Mouse (Mus musculus) neural tube, embryonic 14.5 days (tissue): Measurements from ENCODE around the gene Cdc73. TPM values are rescaled to one million over a fixed set of nuclear protein-coding genes. Genes with fewer than 3 reads are reported as not detected.

ENCODE experiments used
- ATAC-seq: fragments of 200-750 bp; cut with Nextera tagmentation; 2 replicates; pipeline ENCODE4 v1.8.0; 2017; ENCODE audit warnings: low read depth, mild to moderate bottlenecking, moderate TSS enrichment, moderate library complexity
- H3K27ac ChIP-seq: fragments of 300-500 bp; sonication (generic); 2 replicates; pipeline ENCODE4 v1.5.1; 2014; ENCODE audit warnings: low read depth, mild to moderate bottlenecking, control low read depth, low read length, moderate library complexity, mixed read lengths
- H3K27me3 ChIP-seq: fragments of 300-500 bp; sonication (generic); 2 replicates; pipeline ENCODE4 v1.6.1; 2014; ENCODE audit warnings: low read length; ENCODE audit not compliant: control insufficient read depth, insufficient read depth
- H3K36me3 ChIP-seq: fragments of 300-500 bp; sonication (generic); 2 replicates; pipeline ENCODE4 v1.6.1; 2014; ENCODE audit warnings: low read length, mixed read lengths; ENCODE audit not compliant: control insufficient read depth, insufficient read depth
- H3K4me1 ChIP-seq: fragments of 300-500 bp; sonication (generic); 2 replicates; pipeline ENCODE4 v1.6.1; 2014; ENCODE audit warnings: low read length; ENCODE audit not compliant: control insufficient read depth, insufficient read depth
- H3K4me2 ChIP-seq: fragments of 300-500 bp; sonication (generic); 2 replicates; pipeline ENCODE4 v1.6.1; 2014; ENCODE audit warnings: mild to moderate bottlenecking, low read depth, low read length, control low read depth
- H3K4me3 ChIP-seq: fragments of 300-500 bp; sonication (generic); 2 replicates; pipeline ENCODE4 v1.5.1; 2014; ENCODE audit warnings: low read depth, low read length, control low read depth, mixed read lengths
- H3K9ac ChIP-seq: fragments of 300-500 bp; sonication (generic); replicated peaks from 2 replicates; pipeline ENCODE4 v1.6.1; 2014; ENCODE audit warnings: low read depth, mild to moderate bottlenecking, control low read depth, low read length, mixed read lengths
- H3K9me3 ChIP-seq: fragments of 300-500 bp; sonication (generic); 2 replicates; pipeline ENCODE4 v1.6.1; 2016; ENCODE audit warnings: low read length; ENCODE audit not compliant: control insufficient read depth
- WGBS: fragments of 180-500 bp; shearing (Covaris S2); extraction: QIAGEN DNeasy Blood & Tissue Kit; methylation state at CpG from one replicate; pipeline ENCODE4 v1.1.7; 2014; 5-methylcytosine and 5-hydroxymethylcytosine counted together
- polyA plus RNA-seq: library from polyadenylated mRNA; unstranded; fragments of >200 nt; fragmentation: Nextera tagmentation; extraction: Ambion mirVana; gene quantifications from 2 replicates; pipeline ENCODE4 v1.2.1, GENCODE M21; 2014

Gene Cdc73
- polyA plus RNA-seq, 1 experiment from 2014 or later, result 17.1 TPM

GRCm38 (mm10) chr1:143646219-143646618 lies 56.5 kb downstream of the Cdc73 start:
- Histone ChIP-seq H3K4me3 (no peak overlapping the region), H3K4me2 (no peak overlapping the region), H3K9me3 (no peaks in the 10 kb centered on the region), H3K36me3 (peaks cover 4% of the 10 kb centered on the region; the same call in 1 of the 2 replicates), H3K27me3 (no peaks in the 10 kb centered on the region), H3K4me1 (no peaks in the 10 kb centered on the region), H3K9ac (no peak overlapping the region), H3K27ac (no peak overlapping the region)
- 81% methylated on average over 4 of the region's 4 CpGs for WGBS
- no peak for ATAC-seq

- 44% methylated on average over 4 of the region's 4 CpGs for WGBS
- no peak overlapping the region for H3K9ac ChIP-seq
- ATAC-seq, result no peak
These were observed 57.3 kb downstream of the Cdc73 start for GRCm38 (mm10) chr1:143645386-143645785.

GRCm38 (mm10) chr1:143644221-143644620 lies 58.5 kb downstream of the Cdc73 start:
- Histone ChIP-seq H3K27me3 (no peaks in the 10 kb centered on the region), H3K27ac (no peak overlapping the region), H3K4me1 (no peaks in the 10 kb centered on the region), H3K9ac (no peak overlapping the region), H3K4me2 (peak overlapping the region; percentile 9; the same call in 1 of the 2 replicates), H3K9me3 (no peaks in the 10 kb centered on the region), H3K4me3 (peak overlapping the region; percentile 24), H3K36me3 (peaks cover 4% of the 10 kb centered on the region; the same call in 1 of the 2 replicates)
- WGBS, result 95% methylated on average over 2 of the region's 2 CpGs
- ATAC-seq, result peak; percentile 22; the same call in 1 of the 2 replicates

More at GRCm38 (mm10) chr1:143645386-143645785, 57.3 kb downstream of the Cdc73 start:
- Histone ChIP-seq H3K27me3 (no peaks in the 10 kb centered on the region), H3K4me1 (no peaks in the 10 kb centered on the region), H3K27ac (no peak overlapping the region), H3K4me3 (peak overlapping the region; percentile 19; the same call in 1 of the 2 replicates), H3K36me3 (peaks cover 4% of the 10 kb centered on the region; the same call in 1 of the 2 replicates), H3K4me2 (peak overlapping the region; percentile 35; the same call in 1 of the 2 replicates), H3K9me3 (no peaks in the 10 kb centered on the region)

GRCm38 (mm10) chr1:143640650-143641407 lies 61.9 kb downstream of the Cdc73 start, which contains the start of gene B3galt2:
Gene B3galt2, plus strand, starts transcription at chr1:143640664.
- Histone ChIP-seq H3K27me3 (no peaks in the 10 kb centered on the region), H3K4me3 (peak within 1 kb of the TSS; percentile 54), H3K27ac (peak within 1 kb of the TSS; percentile 93), H3K9ac (peak within 1 kb of the TSS; percentile 66), H3K9me3 (no peaks in the 10 kb centered on the region), H3K4me2 (peak within 1 kb of the TSS; percentile 52), H3K4me1 (no peaks in the 10 kb centered on the region), H3K36me3 (peaks cover under 1% of the 10 kb centered on the region; the same call in 1 of the 2 replicates)
- ATAC-seq, result peak; percentile 94
- WGBS, result 17% methylated on average over 15 of the region's 15 CpGs

GRCm38 (mm10) chr1:143632854-143633587 lies 69.7 kb downstream of the Cdc73 start:
- Histone ChIP-seq H3K4me3 (no peak overlapping the region), H3K4me1 (no peaks in the 10 kb centered on the region), H3K9ac (no peak overlapping the region), H3K27ac (no peak overlapping the region), H3K9me3 (no peaks in the 10 kb centered on the region), H3K36me3 (no peaks in the 10 kb centered on the region), H3K27me3 (no peaks in the 10 kb centered on the region), H3K4me2 (no peak overlapping the region)
- WGBS, result 86% methylated on average over 2 of the region's 2 CpGs
- ATAC-seq, result no peak

GRCm38 (mm10) chr1:143632361-143632760 lies 70.3 kb downstream of the Cdc73 start:
- H3K9ac ChIP-seq, result no peak overlapping the region
- no peaks in the 10 kb centered on the region for H3K4me1 ChIP-seq
- no peaks in the 10 kb centered on the region for H3K36me3 ChIP-seq
- H3K27me3 ChIP-seq, result no peaks in the 10 kb centered on the region
- no peaks in the 10 kb centered on the region for H3K9me3 ChIP-seq
- no peak overlapping the region for H3K4me2 ChIP-seq
- no peak overlapping the region for H3K27ac ChIP-seq
- no peak overlapping the region for H3K4me3 ChIP-seq
- WGBS, result 89% methylated on average over 1 of the region's 1 CpGs
- ATAC-seq, result no peak

GRCm38 (mm10) chr1:143631337-143631736 lies 71.4 kb downstream of the Cdc73 start:
- Histone ChIP-seq H3K9me3 (no peaks in the 10 kb centered on the region), H3K27me3 (no peaks in the 10 kb centered on the region), H3K36me3 (peaks cover under 1% of the 10 kb centered on the region; the same call in 1 of the 2 replicates), H3K4me3 (no peak overlapping the region), H3K9ac (no peak overlapping the region), H3K4me1 (no peaks in the 10 kb centered on the region), H3K4me2 (no peak overlapping the region), H3K27ac (no peak overlapping the region)
- ATAC-seq, result no peak
- 56% methylated on average over 7 of the region's 7 CpGs for WGBS

GRCm38 (mm10) chr1:143622634-143623033 lies 80.1 kb downstream of the Cdc73 start:
- ATAC-seq, result no peak
- H3K36me3 ChIP-seq, result peaks cover 4% of the 10 kb centered on the region; the same call in 1 of the 2 replicates
- H3K27me3 ChIP-seq, result no peaks in the 10 kb centered on the region
- H3K9me3 ChIP-seq, result no peaks in the 10 kb centered on the region
- H3K4me3 ChIP-seq, result no peak overlapping the region
- no peak overlapping the region for H3K4me2 ChIP-seq
- no peak overlapping the region for H3K27ac ChIP-seq
- no peak overlapping the region for H3K9ac ChIP-seq
- WGBS, result 80% methylated on average over 1 of the region's 1 CpGs
- H3K4me1 ChIP-seq, result no peaks in the 10 kb centered on the region

GRCm38 (mm10) chr1:143621930-143622329 lies 80.8 kb downstream of the Cdc73 start:
- peaks cover 7% of the 10 kb centered on the region; the same call in 1 of the 2 replicates for H3K36me3 ChIP-seq
- no peak overlapping the region for H3K27ac ChIP-seq
- no peak overlapping the region for H3K4me2 ChIP-seq
- no peaks in the 10 kb centered on the region for H3K27me3 ChIP-seq
- no peak overlapping the region for H3K4me3 ChIP-seq
- H3K4me1 ChIP-seq, result no peaks in the 10 kb centered on the region
- no peaks in the 10 kb centered on the region for H3K9me3 ChIP-seq
- H3K9ac ChIP-seq, result no peak overlapping the region
- ATAC-seq, result no peak
